Mouse (Mus musculus) brown adipose tissue, adult 24 weeks (tissue): ENCODE results near the gene Col4a1. TPM values are rescaled to one million over a fixed set of nuclear protein-coding genes. Genes with fewer than 3 reads are reported as not detected.

Experiments
- H3K27ac ChIP-seq: fragments of 200-500 bp; replicated peaks from 2 replicates; pipeline ENCODE4 v1.5.1; 2012; ENCODE audit warnings: low read depth, mild to moderate bottlenecking, low read length
- H3K4me1 ChIP-seq: fragments of 200-500 bp; 2 replicates; pipeline ENCODE4 v1.6.1; 2012; ENCODE audit warnings: low read length, mixed read lengths; ENCODE audit not compliant: control insufficient read depth, insufficient read depth, insufficient read length
- H3K4me3 ChIP-seq: fragments of 200-500 bp; 2 replicates; pipeline ENCODE4 v1.5.1; 2012; ENCODE audit warnings: low read depth, mild to moderate bottlenecking, low read length, moderate library complexity; ENCODE audit not compliant: insufficient read depth
- polyA plus RNA-seq: library from polyadenylated mRNA; stranded (reverse); fragments of >200 nt; gene quantifications from 2 replicates; pipeline ENCODE4 v1.2.4, GENCODE M21; 2012; ENCODE audit not compliant: missing spikeins, insufficient read depth, insufficient read length

Col4a1 gene
- polyA plus RNA-seq, 1 experiment, result 142 TPM

- H3K27ac ChIP-seq, result peak overlapping the region; percentile 91
- H3K4me1 ChIP-seq, result peaks cover 66% of the 10 kb centered on the region
- H3K4me3 ChIP-seq, result no peak overlapping the region
Observed at GRCm38 (mm10) chr8:11340310-11341110, 27.9 kb upstream of the Col4a1 start.

GRCm38 (mm10) chr8:11338507-11338906 is 25.9 kb upstream of the Col4a1 start:
- peaks cover 72% of the 10 kb centered on the region for H3K4me1 ChIP-seq
- H3K4me3 ChIP-seq, result no peak overlapping the region
- H3K27ac ChIP-seq, result peak overlapping the region; percentile 91

- Histone ChIP-seq H3K4me3 (no peak overlapping the region), H3K27ac (peak overlapping the region; percentile 91), H3K4me1 (peaks cover 78% of the 10 kb centered on the region)
Observed at GRCm38 (mm10) chr8:11337642-11338041, 25.0 kb upstream of the Col4a1 start.

- Histone ChIP-seq H3K4me3 (no peak overlapping the region), H3K4me1 (peaks cover 79% of the 10 kb centered on the region), H3K27ac (no peak overlapping the region)
Observed at GRCm38 (mm10) chr8:11336346-11336745, 23.7 kb upstream of the Col4a1 start.

- peaks cover 80% of the 10 kb centered on the region for H3K4me1 ChIP-seq
- H3K4me3 ChIP-seq, result no peak overlapping the region
- peak overlapping the region; percentile 59 for H3K27ac ChIP-seq
Observed at GRCm38 (mm10) chr8:11335238-11335637, 22.6 kb upstream of the Col4a1 start.

- Histone ChIP-seq H3K27ac (peak overlapping the region; percentile 89), H3K4me3 (no peak overlapping the region), H3K4me1 (peaks cover 74% of the 10 kb centered on the region)
Observed at GRCm38 (mm10) chr8:11334493-11334892, 21.9 kb upstream of the Col4a1 start.

DNA sequence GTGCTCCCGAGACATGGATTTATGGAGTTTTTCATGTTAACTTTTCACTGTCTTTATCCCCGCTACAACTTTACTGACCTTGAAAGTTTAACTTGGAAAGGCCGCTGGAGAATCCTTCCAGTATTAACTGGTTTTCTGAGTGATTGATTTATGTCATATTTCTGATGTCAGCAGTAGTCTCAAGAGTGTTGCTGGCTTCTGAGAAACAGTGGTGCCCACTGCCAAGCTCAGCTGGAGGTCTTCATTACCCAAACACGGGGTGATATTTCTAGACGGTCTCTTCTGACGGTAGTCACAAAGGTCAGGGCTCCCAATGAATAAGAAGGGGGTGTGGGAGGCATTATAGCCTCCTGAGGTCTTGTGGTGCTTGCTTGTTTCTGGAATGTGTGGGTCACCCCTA is 21.1 kb upstream of the Col4a1 start:
- Histone ChIP-seq H3K4me1 (peaks cover 76% of the 10 kb centered on the region), H3K4me3 (no peak overlapping the region), H3K27ac (peak overlapping the region; percentile 89)

- H3K4me3 ChIP-seq, result no peak overlapping the region
- peaks cover 73% of the 10 kb centered on the region for H3K4me1 ChIP-seq
- peak overlapping the region; percentile 84 for H3K27ac ChIP-seq
Observed at GRCm38 (mm10) chr8:11331561-11331960, 18.9 kb upstream of the Col4a1 start.

GRCm38 (mm10) chr8:11327722-11328417 is 15.2 kb upstream of the Col4a1 start:
- Histone ChIP-seq H3K4me1 (peaks cover 72% of the 10 kb centered on the region), H3K4me3 (no peak overlapping the region), H3K27ac (peak overlapping the region; percentile 11; the same call in 1 of the 2 replicates)

DNA sequence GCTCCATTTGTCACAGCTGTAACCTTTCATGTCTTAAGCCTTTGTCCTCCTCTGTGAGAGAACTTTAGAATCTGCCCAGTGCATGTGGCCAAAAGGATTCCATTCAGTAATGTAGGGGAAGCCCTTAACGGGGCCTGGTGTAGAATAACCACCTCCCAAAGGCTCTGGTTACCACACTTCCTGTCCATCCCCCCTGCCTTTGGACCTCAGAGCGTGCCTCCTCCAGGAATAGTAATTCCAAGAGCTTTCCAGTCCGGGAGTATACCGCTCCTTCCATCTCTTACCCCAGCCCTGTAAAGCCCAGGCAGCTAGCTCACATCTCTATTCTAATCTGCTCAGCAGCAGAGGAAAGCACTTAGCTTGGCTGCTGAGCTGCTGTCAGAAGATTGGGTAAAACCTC is 14.7 kb upstream of the Col4a1 start:
- peaks cover 69% of the 10 kb centered on the region for H3K4me1 ChIP-seq

DNA sequence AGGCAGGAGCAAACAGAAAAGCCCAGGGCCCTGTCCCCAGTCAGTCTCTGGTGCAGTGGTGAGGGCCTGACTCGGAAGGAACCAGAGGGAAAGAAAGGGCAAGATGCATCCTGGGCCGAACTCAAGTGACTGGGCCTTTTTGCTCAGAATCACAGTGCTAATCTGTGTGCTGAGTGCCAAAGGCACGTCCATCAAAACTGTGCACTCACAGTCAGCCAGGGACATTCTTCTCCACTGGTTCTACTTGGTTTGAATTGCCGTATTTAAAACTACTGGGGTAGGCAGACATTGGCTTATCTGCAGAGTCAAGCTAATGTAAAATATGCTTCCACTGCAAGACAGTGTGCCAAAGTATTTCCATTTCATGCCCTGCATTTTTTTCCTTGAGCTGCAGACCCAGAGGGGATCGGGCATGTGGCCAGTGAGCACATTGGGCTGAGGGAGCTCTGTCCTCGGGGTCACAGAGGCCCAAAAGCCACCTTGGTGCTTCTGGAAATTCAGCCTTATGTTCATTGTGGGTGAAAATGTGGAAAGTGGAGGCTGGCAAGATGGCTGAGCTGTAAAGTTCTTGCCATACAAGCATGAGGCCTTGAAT is 12.3 kb upstream of the Col4a1 start:
- Histone ChIP-seq H3K27ac (peak overlapping the region; percentile 98), H3K4me1 (peaks cover 66% of the 10 kb centered on the region), H3K4me3 (no peak overlapping the region)

More for the DNA sequence above, 14.7 kb upstream of the Col4a1 start:
- Histone ChIP-seq H3K27ac (peak overlapping the region; percentile 24; the same call in 1 of the 2 replicates), H3K4me3 (no peak overlapping the region)

- Histone ChIP-seq H3K4me3 (no peak overlapping the region), H3K4me1 (peaks cover 71% of the 10 kb centered on the region), H3K27ac (peak overlapping the region; percentile 98)
Observed at GRCm38 (mm10) chr8:11323681-11324080, 11.1 kb upstream of the Col4a1 start.

DNA sequence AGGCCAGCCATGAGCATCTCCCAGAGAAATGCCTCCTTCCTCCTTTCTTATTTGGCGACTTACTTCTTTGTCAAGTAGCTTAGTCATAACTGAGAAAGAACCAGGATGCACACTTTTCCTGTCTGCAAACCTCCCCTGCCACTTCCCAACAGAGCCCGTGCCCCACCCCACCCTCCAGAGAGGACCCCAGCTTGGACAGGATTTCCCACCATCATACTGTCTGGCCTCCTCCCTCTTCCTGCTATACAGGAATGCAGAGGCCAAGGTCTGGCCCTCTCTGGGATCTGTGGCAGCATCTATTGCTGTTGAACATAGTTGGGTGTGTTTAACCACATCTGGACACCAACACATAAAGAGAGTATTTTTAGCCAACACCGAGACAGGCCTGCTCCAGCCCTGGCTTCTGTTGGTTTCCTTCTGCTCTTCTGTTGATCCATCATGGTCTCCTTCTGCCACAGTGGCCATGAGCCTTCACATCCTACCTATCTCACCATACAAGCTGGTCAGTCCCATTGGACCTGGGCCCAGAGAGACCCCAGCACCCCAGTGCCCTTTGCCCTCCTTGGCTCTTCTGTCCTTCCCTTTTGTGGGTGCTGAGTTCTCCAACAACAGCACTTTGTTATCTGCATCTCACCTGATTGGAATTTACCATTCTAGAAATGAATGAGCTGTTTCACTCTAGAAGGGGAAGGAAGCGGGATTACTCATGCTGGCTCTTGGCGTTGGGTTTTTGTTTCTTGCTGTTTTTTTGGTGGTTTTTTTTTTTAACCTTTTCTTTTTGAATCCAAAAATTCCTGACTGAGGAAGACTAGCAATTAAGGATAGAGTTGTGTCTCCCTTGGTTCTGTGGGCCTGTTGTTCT is 10.3 kb upstream of the Col4a1 start:
- Histone ChIP-seq H3K4me1 (peaks cover 72% of the 10 kb centered on the region), H3K4me3 (no peak overlapping the region), H3K27ac (peak overlapping the region; percentile 98)

- H3K4me1 ChIP-seq, result peaks cover 67% of the 10 kb centered on the region
- peak overlapping the region; percentile 86 for H3K27ac ChIP-seq
- no peak overlapping the region for H3K4me3 ChIP-seq
Observed at GRCm38 (mm10) chr8:11321841-11322240, 9.2 kb upstream of the Col4a1 start.
